ENCODE assay signal across 21 mouse cellular contexts in the genomic region with DNA sequence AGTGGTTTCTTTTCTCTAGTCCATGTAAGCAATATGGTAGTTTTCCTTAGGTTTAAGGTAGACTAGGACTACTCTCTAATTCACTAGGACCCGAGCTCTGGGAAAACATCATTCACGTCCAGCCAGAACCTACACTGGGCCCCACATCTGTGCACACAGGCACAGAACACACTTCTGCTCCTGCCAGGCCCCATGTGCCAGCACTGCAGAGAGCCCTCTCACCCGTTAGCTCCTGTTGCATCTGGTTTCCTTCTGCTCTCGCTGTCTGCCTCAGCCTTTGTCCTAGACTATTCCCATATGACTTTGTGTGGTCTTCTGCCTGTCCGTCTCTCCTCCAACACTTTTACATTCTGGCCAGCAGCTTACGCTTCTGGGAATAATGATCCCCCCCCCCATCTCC. TPM values are rescaled to one million over a fixed set of nuclear protein-coding genes. Genes with fewer than 3 reads are reported as not detected.
"Had no signal": no experiment of that assay in that cellular context is flagged by ENCODE, and none has a peak within 500 bp of the region (broad histone marks: within the 10 kb centered on the region; RNA-seq: fewer than 3 reads in every experiment).

No protein-coding gene starts in this region.

- H3K4me1 ChIP-seq: midbrain, embryonic 12.5 days; midbrain, embryonic 15.5 days; neural tube, embryonic 12.5 days; neural tube, embryonic 15.5 days had no signal

- H3K9ac ChIP-seq: liver, embryonic 13.5 days; midbrain, embryonic 12.5 days; midbrain, embryonic 15.5 days; neural tube, embryonic 12.5 days; neural tube, embryonic 15.5 days had no signal

- ATAC-seq: midbrain, embryonic 15.5 days had no signal

- DNase-seq: kidney, adult 9 months; kidney, postnatal 25 days; layer of hippocampus, adult 9-11 months; liver; liver, embryonic 13.5 days; lung, adult 2 months; lung, postnatal 14 days; lung, postnatal 4 days; right cerebral cortex, adult 18-20 months; right cerebral cortex, postnatal 14 days; right cerebral cortex, postnatal 4 days; thymus, adult 2 months; thymus, postnatal 14 days; thymus, postnatal 4 days had no signal

- H3K4me3 ChIP-seq: layer of hippocampus, adult 2 months; liver, embryonic 13.5 days; midbrain, embryonic 12.5 days; midbrain, embryonic 15.5 days; neural tube, embryonic 12.5 days; neural tube, embryonic 15.5 days had no signal

- H3K4me2 ChIP-seq: liver, embryonic 13.5 days; midbrain, embryonic 12.5 days; midbrain, embryonic 15.5 days; neural tube, embryonic 12.5 days; neural tube, embryonic 15.5 days had no signal

- H3K9me3 ChIP-seq: liver, embryonic 13.5 days; midbrain, embryonic 12.5 days; midbrain, embryonic 15.5 days; neural tube, embryonic 12.5 days; neural tube, embryonic 15.5 days had no signal

- H3K36me3 ChIP-seq: liver, embryonic 13.5 days; midbrain, embryonic 12.5 days; midbrain, embryonic 15.5 days; neural tube, embryonic 12.5 days; neural tube, embryonic 15.5 days had no signal

- H3K27ac ChIP-seq: layer of hippocampus, adult 2 months; liver, embryonic 13.5 days; midbrain, embryonic 12.5 days; midbrain, embryonic 15.5 days; neural tube, embryonic 12.5 days; neural tube, embryonic 15.5 days; stomach, postnatal 0 days had no signal

- H3K27me3 ChIP-seq: liver, embryonic 13.5 days; midbrain, embryonic 12.5 days; midbrain, embryonic 15.5 days; neural tube, embryonic 12.5 days; neural tube, embryonic 15.5 days had no signal

RNA-seq across cellular contexts. Expression of gene 4933430I17Rik, which starts 8.6 kb away (rescaled TPM):
- total RNA-seq: megakaryocyte-erythroid progenitor cell, adult 5-6 weeks had no signal
